Mouse (Mus musculus): ENCODE data around the gene Rnf39.

DNA sequence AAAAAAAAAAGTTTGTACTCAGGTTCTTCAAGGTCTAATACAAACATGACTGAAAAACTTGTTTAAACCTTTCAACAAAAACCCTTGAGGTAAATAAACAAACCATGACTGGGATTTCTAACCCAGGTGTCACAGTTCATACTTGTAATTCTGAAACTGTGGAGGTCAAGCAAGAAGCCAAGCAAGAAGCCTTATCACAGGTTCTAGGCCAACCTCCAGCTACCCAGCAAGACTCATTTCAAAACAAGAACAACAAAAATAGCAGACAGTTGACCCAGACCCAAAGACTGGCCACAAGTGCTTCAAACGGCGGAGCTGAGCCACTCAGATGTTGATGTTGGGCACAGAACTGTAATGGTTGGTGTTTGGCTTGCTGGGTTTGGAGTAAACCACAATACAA, 51.8 kb downstream of the Rnf39 start:
- no peak for TF ChIP-seq CTCF (IDR thresholded peaks at IDR 0.05; ENCODE audit: control insufficient read depth, insufficient read depth, low read length)
- TF ChIP-seq POLR2A (IDR thresholded peaks at IDR 0.05; ENCODE audit: borderline replicate concordance, control insufficient read depth, low read depth, low read length): no peak

Measured in bone marrow, adult 2 months (tissue).